Mouse (Mus musculus) MEL (cell line): ENCODE results near the gene Mogat2. TPM values are rescaled to one million over a fixed set of nuclear protein-coding genes. Genes with fewer than 3 reads are reported as not detected.

Source experiments
- DNase-seq: peaks from one replicate; pipeline ENCODE4 v3.0.0; 2011; ENCODE audit warnings: low read depth, low spot score
- H3K27ac ChIP-seq: 2 replicates; pipeline ENCODE4 v1.5.1; 2012; ENCODE audit warnings: low read depth, mild to moderate bottlenecking, control low read depth, low read length, moderate library complexity; ENCODE audit not compliant: control insufficient read depth
- H3K27me3 ChIP-seq, 2 experiments: fragments of 150-350 bp in 1 of 2; sonication (generic) in 1 of 2; 2 replicates each; pipeline ENCODE4 v1.6.1; 2012; ENCODE audit warnings: low read length in 2 of 2, mild to moderate bottlenecking in 2 of 2, improper control_type of control experiment in 1 of 2, moderate library complexity in 1 of 2; ENCODE audit not compliant: insufficient read depth in 2 of 2, control insufficient read depth in 1 of 2
- H3K36me3 ChIP-seq, 2 experiments: 2 replicates each; pipeline ENCODE4 v1.6.1; 2012 to 2014; ENCODE audit warnings: low read length in 2 of 2, improper control_type of control experiment in 1 of 2, inconsistent platforms in 1 of 2, mild to moderate bottlenecking in 1 of 2; ENCODE audit not compliant: insufficient read depth in 2 of 2, control insufficient read depth in 1 of 2
- H3K4me1 ChIP-seq, 2 experiments: fragments of 150-350 bp in 1 of 2; sonication (generic) in 1 of 2; 2 replicates each; pipeline ENCODE4 v1.6.1; 2012; ENCODE audit warnings: low read length in 2 of 2, improper control_type of control experiment in 1 of 2, mild to moderate bottlenecking in 1 of 2; ENCODE audit not compliant: insufficient read depth in 2 of 2, control insufficient read depth in 1 of 2
- H3K4me3 ChIP-seq, 2 experiments: fragments of 150-350 bp in 1 of 2; sonication (generic) in 1 of 2; 2 replicates each; pipeline ENCODE4 v1.5.1; 2012; ENCODE audit warnings: low read depth in 2 of 2, low read length in 2 of 2, mild to moderate bottlenecking in 2 of 2, moderate library complexity in 2 of 2, control low read depth in 1 of 2, improper control_type of control experiment in 1 of 2; ENCODE audit not compliant: control insufficient read depth in 1 of 2, insufficient read depth in 1 of 2
- H3K79me2 ChIP-seq: 2 replicates; pipeline ENCODE4 v1.6.1; 2012; ENCODE audit warnings: mild to moderate bottlenecking, low read length, moderate library complexity; ENCODE audit not compliant: control insufficient read depth, poor library complexity, insufficient read depth
- H3K9ac ChIP-seq: 2 replicates; pipeline ENCODE4 v1.6.1; 2012; ENCODE audit warnings: low read depth, mild to moderate bottlenecking, control low read depth, low read length, moderate library complexity; ENCODE audit not compliant: control insufficient read depth, poor library complexity, severe bottlenecking
- H3K9me3 ChIP-seq: fragments of 150-350 bp; sonication (generic); replicated peaks from 2 replicates; pipeline ENCODE4 v1.6.1; 2012; ENCODE audit warnings: mild to moderate bottlenecking, low read length, improper control_type of control experiment, moderate library complexity; ENCODE audit not compliant: insufficient read depth
- CHD1 ChIP-seq: IDR thresholded peaks from 2 replicates; pipeline ENCODE4 v1.6.1; 2012; ENCODE audit warnings: low read depth, mild to moderate bottlenecking, inconsistent platforms, low read length, improper control_type of control experiment
- ETS1 ChIP-seq: IDR thresholded peaks from 2 replicates; pipeline ENCODE4 v1.6.1; 2012; ENCODE audit warnings: low read depth, mild to moderate bottlenecking, inconsistent platforms, low read length, improper control_type of control experiment, moderate library complexity
- GATA1 ChIP-seq: IDR thresholded peaks from 2 replicates; pipeline ENCODE4 v1.6.1; 2011; ENCODE audit warnings: low read depth, low read length, improper control_type of control experiment
- KAT2A ChIP-seq: conservative IDR thresholded peaks from 2 replicates; pipeline ENCODE4 v1.6.1; 2012; ENCODE audit warnings: low read depth, low read length, improper control_type of control experiment, inconsistent platforms
- MXI1 ChIP-seq: IDR thresholded peaks from 2 replicates; pipeline ENCODE4 v1.6.1; 2011; ENCODE audit warnings: mild to moderate bottlenecking, low read depth, low read length, improper control_type of control experiment
- MYB ChIP-seq: IDR thresholded peaks from 2 replicates; pipeline ENCODE4 v1.6.1; 2011; ENCODE audit warnings: mild to moderate bottlenecking, low read depth, low read length, improper control_type of control experiment
- MYC ChIP-seq: IDR thresholded peaks from 2 replicates; pipeline ENCODE4 v1.6.1; 2011; ENCODE audit warnings: low read depth, mild to moderate bottlenecking, low read length, improper control_type of control experiment, moderate library complexity
- NELFE ChIP-seq: IDR thresholded peaks from 2 replicates; pipeline ENCODE4 v1.6.1; 2011; ENCODE audit warnings: low read depth, low read length, improper control_type of control experiment
- NRF1 ChIP-seq: IDR thresholded peaks from 2 replicates; pipeline ENCODE4 v1.6.1; 2014; ENCODE audit warnings: low read depth, mild to moderate bottlenecking, inconsistent platforms, low read length, improper control_type of control experiment, moderate library complexity; ENCODE audit not compliant: poor library complexity, insufficient read depth, severe bottlenecking
- POLR2A ChIP-seq, 2 experiments: IDR thresholded peaks; 2 replicates each; pipeline ENCODE4 v1.6.1; 2011 to 2012; ENCODE audit warnings: low read length in 2 of 2, mild to moderate bottlenecking in 2 of 2, control low read depth in 1 of 2, improper control_type of control experiment in 1 of 2, low read depth in 1 of 2, moderate library complexity in 1 of 2; ENCODE audit not compliant: control insufficient read depth in 1 of 2, insufficient read depth in 1 of 2, poor library complexity in 1 of 2
- POLR2AphosphoS2 ChIP-seq: IDR thresholded peaks from 2 replicates; pipeline ENCODE4 v1.6.1; 2011; ENCODE audit warnings: low read length, improper control_type of control experiment
- POLR2AphosphoS5 ChIP-seq: IDR thresholded peaks from 2 replicates; pipeline ENCODE4 v1.6.1; 2012; ENCODE audit warnings: low read depth, borderline replicate concordance, mild to moderate bottlenecking, inconsistent platforms, low read length, moderate library complexity, mixed read lengths
- RAD21 ChIP-seq: IDR thresholded peaks from 2 replicates; pipeline ENCODE4 v1.6.1; 2011; ENCODE audit warnings: mild to moderate bottlenecking, low read depth, low read length, improper control_type of control experiment
- SIN3A ChIP-seq: IDR thresholded peaks from 2 replicates; pipeline ENCODE4 v1.6.1; 2012; ENCODE audit warnings: low read length, improper control_type of control experiment, inconsistent platforms
- SMC3 ChIP-seq: IDR thresholded peaks from 2 replicates; pipeline ENCODE4 v1.6.1; 2011; ENCODE audit warnings: low read depth, low read length, improper control_type of control experiment
- TAL1 ChIP-seq: IDR thresholded peaks from 2 replicates; pipeline ENCODE4 v1.6.1; 2012; ENCODE audit warnings: mild to moderate bottlenecking, inconsistent platforms, low read length, moderate library complexity, mixed read lengths
- TBP ChIP-seq: IDR thresholded peaks from 2 replicates; pipeline ENCODE4 v1.8.0; 2011; ENCODE audit warnings: low read depth, low read length, improper control_type of control experiment
- TCF12 ChIP-seq: IDR thresholded peaks from 2 replicates; pipeline ENCODE4 v1.6.1; 2014; ENCODE audit warnings: low read depth, mild to moderate bottlenecking, inconsistent platforms, low read length, improper control_type of control experiment, moderate library complexity
- UBTF ChIP-seq: IDR thresholded peaks from 2 replicates; pipeline ENCODE4 v1.6.1; 2012; ENCODE audit warnings: low read depth, mild to moderate bottlenecking, inconsistent platforms, low read length, improper control_type of control experiment, moderate library complexity, borderline replicate concordance; ENCODE audit not compliant: insufficient read depth
- USF2 ChIP-seq, 2 experiments: IDR thresholded peaks; 2 replicates each; pipeline ENCODE4 v1.6.1; 2011 to 2012; ENCODE audit warnings: improper control_type of control experiment in 2 of 2, low read length in 2 of 2, borderline replicate concordance in 1 of 2, inconsistent platforms in 1 of 2, low read depth in 1 of 2, mild to moderate bottlenecking in 1 of 2; ENCODE audit not compliant: insufficient read depth in 1 of 2
- ZC3H11A ChIP-seq: IDR thresholded peaks from 2 replicates; pipeline ENCODE4 v1.6.1; 2012; ENCODE audit warnings: low read depth, mild to moderate bottlenecking, inconsistent platforms, low read length, improper control_type of control experiment
- polyA plus RNA-seq, 2 experiments: library from polyadenylated mRNA; stranded (reverse) in 1 of 2; unstranded in 1 of 2; fragments of >175 nt in 1 of 2; fragments of >200 nt in 1 of 2; gene quantifications; 2 replicates each; pipeline versions ENCODE4 v1.2.1 to v1.2.4; 2012; ENCODE audit warnings: low replicate concordance in 2 of 2, low read depth in 1 of 2; ENCODE audit not compliant: insufficient read length in 2 of 2, insufficient read depth in 1 of 2, missing spikeins in 1 of 2
- total RNA-seq: library from RNA; depleted of rRNA; stranded (reverse); fragments of 300-350 nt; gene quantifications from 2 replicates; pipeline ENCODE4 v1.2.3, GENCODE M21; 2012

Mogat2 gene
- total and polyA plus RNA-seq, 3 experiments, result 0.13 TPM; not detected in 2

GRCm38 (mm10) chr7:99255006-99255405 lies 16.6 kb upstream of the Mogat2 start:
- peaks cover 0 to 4% of the 10 kb centered on the region in 2 experiments; a peak in 3 of 4 replicates for H3K27me3 ChIP-seq
- no peak for DNase-seq

GRCm38 (mm10) chr7:99250386-99250785 lies 12.0 kb upstream of the Mogat2 start:
- no peak for DNase-seq
- Histone ChIP-seq H3K9ac (no peak overlapping the region), H3K36me3 (no peaks in the 10 kb centered on the region), H3K9me3 (no peaks in the 10 kb centered on the region), H3K27me3 (no peaks in the 10 kb centered on the region; a peak in 2 of 4 replicates), H3K4me1 (no peaks in the 10 kb centered on the region)
- TF ChIP-seq TBP (no peak), UBTF (no peak)
- TF ChIP-seq, all 39 proteins: peak for 0
- Histone ChIP-seq H3K79me2 (no peaks in the 10 kb centered on the region), H3K27ac (no peak overlapping the region), H3K4me3 (no peak overlapping the region)

More at GRCm38 (mm10) chr7:99255006-99255405, 16.6 kb upstream of the Mogat2 start:
- H3K27ac ChIP-seq, result no peak overlapping the region
- H3K9me3 ChIP-seq, result no peaks in the 10 kb centered on the region
- H3K4me1 ChIP-seq, result no peaks in the 10 kb centered on the region
- TF ChIP-seq POLR2AphosphoS5, result no peak
- TF ChIP-seq ZC3H11A, result no peak
- no peak for TF ChIP-seq KAT2A
- TF ChIP-seq POLR2A (IDR thresholded peaks at IDR 0.05; ENCODE audit: control insufficient read depth in 1 of 2, insufficient read depth in 1 of 2, low read depth in 1 of 2, low read length in 2 of 2, poor library complexity in 1 of 2), result no peak
- TF ChIP-seq POLR2AphosphoS2, result no peak
- no peak for TF ChIP-seq NRF1
- TF ChIP-seq RAD21, result no peak
- TF ChIP-seq USF2 (IDR thresholded peaks at IDR 0.05; ENCODE audit: borderline replicate concordance in 1 of 2, insufficient read depth in 1 of 2, low read depth in 1 of 2, low read length in 2 of 2), result no peak
- TF ChIP-seq TAL1, result no peak
- TF ChIP-seq TCF12, result no peak
- no peak for TF ChIP-seq NELFE
- TF ChIP-seq MXI1, result no peak
- no peak for TF ChIP-seq GATA1
- no peak for TF ChIP-seq MYB
- TF ChIP-seq ETS1, result no peak
- no peak for TF ChIP-seq SIN3A
- no peak for TF ChIP-seq TBP
- no peak for TF ChIP-seq SMC3
- TF ChIP-seq MYC, result no peak
- no peak for TF ChIP-seq CHD1
- TF ChIP-seq, all 39 proteins: peak for 0
- H3K36me3 ChIP-seq, result no peaks in the 10 kb centered on the region
- no peaks in the 10 kb centered on the region for H3K79me2 ChIP-seq
- H3K4me3 ChIP-seq, result no peak overlapping the region
- H3K9ac ChIP-seq, result no peak overlapping the region
